Mouse (Mus musculus) kidney, adult 2 months (tissue): ENCODE results near the gene Tmem44.

ENCODE experiments used
- CTCF ChIP-seq: fragments of 200-500 bp; conservative IDR thresholded peaks from 2 replicates; pipeline ENCODE4 v1.5.1; 2011; ENCODE audit warnings: low read depth, mild to moderate bottlenecking, control low read depth, low read length, moderate library complexity, mixed read lengths; ENCODE audit not compliant: insufficient read depth, insufficient read length
- POLR2A ChIP-seq: fragments of 200-500 bp; IDR thresholded peaks from one replicate; pipeline ENCODE4 v1.6.1; 2011; ENCODE audit warnings: low read depth, low read length, control low read depth

DNA sequence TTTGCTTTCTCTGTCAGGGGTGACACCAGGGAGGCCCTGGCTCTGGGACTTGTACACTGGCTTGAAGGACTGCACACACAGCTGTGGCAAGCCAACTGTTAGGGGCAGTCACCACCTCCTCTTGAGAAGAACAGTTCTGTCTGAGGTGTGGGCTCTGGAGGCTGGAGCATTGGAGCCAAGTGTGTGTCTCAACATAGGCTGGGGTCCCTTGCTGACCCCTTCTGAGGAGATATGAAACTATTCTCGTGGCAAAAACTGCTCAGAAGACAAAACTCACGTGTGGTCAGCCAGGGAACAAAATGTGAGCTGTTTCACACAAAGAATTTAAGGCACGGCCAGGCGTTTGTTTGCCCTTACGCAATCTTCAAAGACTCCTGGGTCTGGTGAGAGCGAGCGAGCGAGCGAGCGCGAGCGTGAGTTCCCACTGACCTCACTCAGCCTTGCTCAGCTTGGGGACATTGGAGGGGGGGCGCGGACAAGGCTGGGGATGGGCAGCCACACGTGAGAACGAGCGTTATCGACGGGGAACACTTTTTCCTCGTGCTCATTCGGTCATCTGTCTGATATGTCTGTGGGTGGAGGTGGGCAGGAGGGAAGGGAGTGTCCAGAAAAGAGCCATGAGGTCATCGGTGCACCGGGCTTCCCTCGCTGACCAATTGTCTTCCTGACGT is 48.3 kb downstream of the Tmem44 start:
- no peak for TF ChIP-seq CTCF
- no peak for TF ChIP-seq POLR2A
